Mouse (Mus musculus) embryonic facial prominence, embryonic 11.5 days (tissue): ENCODE data around the gene Klhl7. TPM values are rescaled to one million over a fixed set of nuclear protein-coding genes. Genes with fewer than 3 reads are reported as not detected.

Source experiments
- ATAC-seq: fragments of 200-750 bp; cut with Nextera tagmentation; replicated peaks from 2 replicates; pipeline ENCODE4 v1.8.0; 2017; ENCODE audit warnings: low read depth; ENCODE audit not compliant: insufficient number of reproducible peaks, low FRiP score, low TSS enrichment
- DNase-seq: peaks from one replicate; pipeline ENCODE4 v3.0.0-alpha.2; 2015; ENCODE audit warnings: low spot score
- H3K27ac ChIP-seq: fragments of 300-500 bp; sonication (generic); replicated peaks from 2 replicates; pipeline ENCODE4 v1.5.1; 2014; ENCODE audit warnings: mild to moderate bottlenecking, low read depth, low read length, control low read depth
- H3K27me3 ChIP-seq: fragments of 300-500 bp; sonication (generic); 2 replicates; pipeline ENCODE4 v1.6.1; 2014; ENCODE audit warnings: mild to moderate bottlenecking, low read length, moderate library complexity, mixed read lengths; ENCODE audit not compliant: control insufficient read depth, insufficient read depth
- H3K36me3 ChIP-seq: fragments of 300-500 bp; sonication (generic); replicated peaks from 2 replicates; pipeline ENCODE4 v1.6.1; 2014; ENCODE audit warnings: low read depth, mild to moderate bottlenecking, low read length, moderate library complexity, mixed read lengths; ENCODE audit not compliant: control insufficient read depth, insufficient read depth
- H3K4me1 ChIP-seq: fragments of 300-500 bp; sonication (generic); 2 replicates; pipeline ENCODE4 v1.6.1; 2014; ENCODE audit warnings: low read length, mixed read lengths; ENCODE audit not compliant: control insufficient read depth, insufficient read depth
- H3K4me2 ChIP-seq: fragments of 300-500 bp; sonication (generic); 2 replicates; pipeline ENCODE4 v1.6.1; 2014; ENCODE audit warnings: low read depth, mild to moderate bottlenecking, control low read depth, low read length, moderate library complexity
- H3K4me3 ChIP-seq: fragments of 300-500 bp; sonication (generic); 2 replicates; pipeline ENCODE4 v1.5.1; 2014; ENCODE audit warnings: low read depth, low read length, control low read depth
- H3K9ac ChIP-seq: fragments of 300-500 bp; sonication (generic); replicated peaks from 2 replicates; pipeline ENCODE4 v1.6.1; 2014; ENCODE audit warnings: mild to moderate bottlenecking, control low read depth, low read length
- H3K9me3 ChIP-seq: fragments of 300-500 bp; sonication (generic); replicated peaks from 2 replicates; pipeline ENCODE4 v1.6.1; 2016; ENCODE audit warnings: mild to moderate bottlenecking, low read length, inconsistent platforms, mixed read lengths; ENCODE audit not compliant: control insufficient read depth
- WGBS: fragments of 180-500 bp; shearing (Covaris S2); extraction: QIAGEN DNeasy Blood & Tissue Kit; methylation state at CpG from one replicate; pipeline ENCODE4 v1.1.7; 2014; 5-methylcytosine and 5-hydroxymethylcytosine counted together
- polyA plus RNA-seq: library from polyadenylated mRNA; unstranded; fragments of >200 nt; fragmentation: Nextera tagmentation; extraction: Ambion mirVana; gene quantifications from 2 replicates; pipeline ENCODE4 v1.2.1, GENCODE M21; 2014

The Klhl7 gene
- polyA plus RNA-seq, 1 experiment from 2014 or later = 87.5 TPM

DNA sequence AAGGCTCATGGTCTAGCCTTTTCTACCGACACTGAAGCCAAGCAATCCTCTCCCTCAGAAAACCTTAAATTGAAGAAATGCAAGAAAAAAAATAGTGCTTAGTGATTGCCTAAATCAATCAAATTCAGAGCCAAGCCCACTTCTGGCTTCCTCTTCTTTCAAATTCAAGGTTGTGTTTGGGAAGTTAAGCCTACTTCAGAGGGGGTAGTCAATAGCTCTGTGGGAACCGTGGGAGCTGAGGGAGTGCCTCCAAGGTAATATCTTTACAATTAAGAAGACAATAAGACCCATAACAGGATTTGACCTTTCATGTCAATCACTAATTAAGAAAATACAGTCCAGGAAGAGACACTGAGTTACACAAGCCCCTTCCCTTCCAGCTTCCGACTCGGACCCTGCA lies 15.6 kb upstream of the Klhl7 start:
- ATAC-seq = no peak
- no peak for DNase-seq
- H3K4me1 ChIP-seq = no peaks in the 10 kb centered on the region
- H3K36me3 ChIP-seq = no peaks in the 10 kb centered on the region
- H3K9ac ChIP-seq = no peak overlapping the region
- no peaks in the 10 kb centered on the region for H3K27me3 ChIP-seq
- H3K4me2 ChIP-seq = no peak overlapping the region
- no peaks in the 10 kb centered on the region for H3K9me3 ChIP-seq
- H3K4me3 ChIP-seq = no peak overlapping the region
- 63% methylated on average over 4 of the region's 4 CpGs for WGBS
- no peak overlapping the region for H3K27ac ChIP-seq

GRCm38 (mm10) chr5:24086241-24086640 lies 14.2 kb upstream of the Klhl7 start:
- DNase-seq (no peak), ATAC-seq (no peak)
- Histone ChIP-seq H3K9me3 (no peaks in the 10 kb centered on the region), H3K36me3 (no peaks in the 10 kb centered on the region), H3K27me3 (no peaks in the 10 kb centered on the region), H3K4me2 (no peak overlapping the region), H3K27ac (no peak overlapping the region), H3K9ac (no peak overlapping the region), H3K4me3 (no peak overlapping the region), H3K4me1 (no peaks in the 10 kb centered on the region)
- WGBS = 86% methylated on average over 16 of the region's 16 CpGs

- no peaks in the 10 kb centered on the region for H3K27me3 ChIP-seq
- no peaks in the 10 kb centered on the region for H3K9me3 ChIP-seq
- H3K4me1 ChIP-seq = no peaks in the 10 kb centered on the region
- WGBS = 61% methylated on average over 3 of the region's 3 CpGs
- H3K4me3 ChIP-seq = no peak overlapping the region
- ATAC-seq (no peak), DNase-seq (no peak)
- no peaks in the 10 kb centered on the region for H3K36me3 ChIP-seq
- H3K27ac ChIP-seq = no peak overlapping the region
- no peak overlapping the region for H3K4me2 ChIP-seq
- no peak overlapping the region for H3K9ac ChIP-seq
These were observed 13.5 kb upstream of the Klhl7 start for GRCm38 (mm10) chr5:24086865-24087264.

GRCm38 (mm10) chr5:24088451-24088850 lies 12.0 kb upstream of the Klhl7 start:
- Histone ChIP-seq H3K9ac (no peak overlapping the region), H3K27ac (no peak overlapping the region), H3K9me3 (no peaks in the 10 kb centered on the region), H3K4me2 (no peak overlapping the region), H3K27me3 (no peaks in the 10 kb centered on the region), H3K4me1 (no peaks in the 10 kb centered on the region), H3K4me3 (no peak overlapping the region), H3K36me3 (no peaks in the 10 kb centered on the region)
- ATAC-seq (no peak), DNase-seq (no peak)
- WGBS = 84% methylated on average over 1 of the region's 1 CpGs

- H3K9ac ChIP-seq = no peak overlapping the region
- WGBS = 78% methylated on average over 3 of the region's 3 CpGs
- no peak overlapping the region for H3K27ac ChIP-seq
- H3K4me1 ChIP-seq = no peaks in the 10 kb centered on the region
- H3K4me3 ChIP-seq = no peak overlapping the region
- no peak overlapping the region for H3K4me2 ChIP-seq
- DNase-seq = no peak
- no peaks in the 10 kb centered on the region for H3K9me3 ChIP-seq
- ATAC-seq = no peak
- no peaks in the 10 kb centered on the region for H3K36me3 ChIP-seq
- no peaks in the 10 kb centered on the region for H3K27me3 ChIP-seq
These were observed 7.9 kb upstream of the Klhl7 start for GRCm38 (mm10) chr5:24092496-24092895.

DNA sequence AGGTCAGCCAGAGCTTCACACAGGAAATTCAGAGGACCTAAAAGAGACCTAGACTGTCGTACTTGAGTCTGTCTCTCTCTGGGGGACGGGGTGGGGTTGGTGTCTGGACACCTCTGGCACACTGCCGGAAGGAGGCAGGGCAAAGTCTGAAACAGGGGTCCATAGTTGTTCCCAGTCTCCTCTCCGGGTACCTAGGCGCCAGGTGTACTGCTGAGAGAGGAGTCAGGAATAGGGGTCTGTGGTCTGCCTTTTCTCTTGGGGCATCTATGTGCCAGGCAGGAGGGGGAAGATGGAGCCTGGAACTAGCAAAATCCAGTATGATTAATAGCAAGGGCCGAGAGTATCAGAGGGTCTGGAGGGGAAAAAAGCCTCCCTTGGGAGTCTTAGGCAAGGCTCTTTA lies 5.0 kb upstream of the Klhl7 start:
- DNase-seq (no peak), ATAC-seq (no peak)
- Histone ChIP-seq H3K9me3 (no peaks in the 10 kb centered on the region), H3K4me2 (no peak overlapping the region), H3K27me3 (no peaks in the 10 kb centered on the region), H3K36me3 (no peaks in the 10 kb centered on the region), H3K4me3 (no peak overlapping the region), H3K4me1 (no peaks in the 10 kb centered on the region), H3K27ac (no peak overlapping the region), H3K9ac (no peak overlapping the region)
- WGBS = 82% methylated on average over 6 of the region's 6 CpGs

DNA sequence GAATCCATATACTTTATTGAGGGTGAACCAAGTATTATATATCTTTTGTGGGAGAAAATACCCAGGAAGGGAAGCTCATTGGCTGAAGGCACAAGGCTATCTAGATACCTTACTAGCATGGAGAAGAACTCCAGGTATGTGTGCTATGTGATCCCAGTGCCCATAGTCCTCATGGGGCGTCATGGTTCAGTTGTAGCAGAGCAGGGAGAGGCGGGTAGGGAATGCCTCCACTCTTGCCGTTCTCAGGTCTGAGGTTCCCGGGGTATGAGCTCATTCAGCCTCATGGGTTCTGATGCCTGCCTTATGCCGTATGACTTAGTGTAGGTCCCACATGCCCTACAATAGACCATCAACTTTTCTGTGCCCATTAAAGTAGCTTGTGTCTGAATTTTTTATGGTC lies 4.5 kb upstream of the Klhl7 start:
- H3K4me2 ChIP-seq = no peak overlapping the region
- WGBS = 75% methylated on average over 5 of the region's 5 CpGs
- H3K4me3 ChIP-seq = no peak overlapping the region
- no peaks in the 10 kb centered on the region for H3K9me3 ChIP-seq
- H3K9ac ChIP-seq = no peak overlapping the region
- no peak overlapping the region for H3K27ac ChIP-seq
- H3K4me1 ChIP-seq = no peaks in the 10 kb centered on the region
- DNase-seq (no peak), ATAC-seq (no peak)
- H3K36me3 ChIP-seq = no peaks in the 10 kb centered on the region
- no peaks in the 10 kb centered on the region for H3K27me3 ChIP-seq

GRCm38 (mm10) chr5:24100810-24101311 lies 456 bp downstream of the Klhl7 start:
- no peaks in the 10 kb centered on the region for H3K4me1 ChIP-seq
- DNase-seq (peak; percentile 72), ATAC-seq (peak; percentile 86)
- H3K9me3 ChIP-seq = no peaks in the 10 kb centered on the region
- peak overlapping the region; percentile 80 for H3K27ac ChIP-seq
- H3K27me3 ChIP-seq = no peaks in the 10 kb centered on the region
- H3K4me3 ChIP-seq = peak overlapping the region; percentile 77
- WGBS = under 1% methylated on average over 31 of the region's 46 CpGs
- peak overlapping the region; percentile 83 for H3K9ac ChIP-seq
- peak overlapping the region; percentile 58 for H3K4me2 ChIP-seq
- no peaks in the 10 kb centered on the region for H3K36me3 ChIP-seq
